Mouse (Mus musculus) testis, adult 2 months (tissue): ENCODE measurements at regions not wholly inside any gene's neighbourhood (a gene's known extent, or its start where the extent isn't known, plus 50 kb on each side); places are given as distances from the start of the nearest gene placed in this dataset.

Experiments
- CTCF ChIP-seq: fragments of 200-500 bp; IDR thresholded peaks from 2 replicates; pipeline ENCODE4 v1.5.1; 2012; ENCODE audit warnings: low read depth, mild to moderate bottlenecking, inconsistent platforms, low read length, moderate library complexity; ENCODE audit not compliant: control insufficient read depth, insufficient read depth, insufficient replicate concordance
- POLR2A ChIP-seq: fragments of 200-500 bp; IDR thresholded peaks from 2 replicates; pipeline ENCODE4 v1.6.1; 2012; ENCODE audit warnings: low read depth, mild to moderate bottlenecking, inconsistent platforms, low read length, moderate library complexity; ENCODE audit not compliant: control insufficient read depth

DNA sequence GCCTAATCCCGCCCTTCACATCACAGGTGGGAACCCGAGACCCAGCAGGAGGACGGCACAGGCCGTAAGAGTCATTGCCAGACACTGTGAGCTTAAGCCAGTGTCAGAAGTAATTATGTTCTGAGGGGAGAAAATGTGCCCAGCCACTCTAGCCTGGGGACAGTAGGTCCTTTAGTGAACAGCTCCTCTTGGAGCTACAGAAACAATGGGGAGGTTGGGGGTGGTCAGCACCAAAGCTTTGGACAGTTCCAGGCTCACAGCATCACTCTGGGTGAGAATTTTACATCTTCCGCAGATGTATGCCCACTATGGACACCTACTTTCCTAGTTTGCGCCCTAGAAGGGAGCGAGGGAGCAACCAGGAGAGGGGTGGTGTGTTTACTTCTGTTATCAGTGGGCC is 65.7 kb upstream of the Pcbd1 start:
- TF ChIP-seq CTCF (no peak), POLR2A (no peak)
